Mouse (Mus musculus): ENCODE measurements around the gene Ip6k2. TPM values are rescaled to one million over a fixed set of nuclear protein-coding genes. Genes with fewer than 3 reads are reported as not detected.
A peak's percentile ranks its signal among the peaks of the same experiment; 100 is the strongest.

Gene Ip6k2
- total RNA-seq, 2 experiments from 2014 or later = 39.6 to 42.0 TPM

DNA sequence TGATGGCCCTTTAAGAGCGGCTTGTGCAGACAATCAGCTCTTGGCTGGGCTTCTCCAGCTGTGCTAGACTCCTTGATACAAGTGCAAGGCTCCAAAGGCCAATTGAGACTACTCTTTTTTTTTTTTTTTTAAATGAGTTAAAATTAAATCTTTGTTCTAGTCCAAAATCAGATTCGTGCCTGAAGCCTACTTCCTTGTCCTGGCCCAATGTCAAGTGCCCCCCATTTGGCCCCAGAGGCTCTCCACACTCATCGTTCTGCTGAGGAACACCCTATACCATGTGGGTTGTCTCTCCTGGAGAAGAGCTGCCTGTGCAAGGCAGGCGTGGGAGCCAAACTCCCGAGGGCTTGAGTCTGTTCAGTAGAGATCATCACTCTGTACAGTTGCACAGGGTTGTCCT lies 2.6 kb upstream of the Ip6k2 start:
- peak; percentile 18 to 27 for DNase-seq
- intact Hi-C loops (cut with DNase I) = no loop called here

DNA sequence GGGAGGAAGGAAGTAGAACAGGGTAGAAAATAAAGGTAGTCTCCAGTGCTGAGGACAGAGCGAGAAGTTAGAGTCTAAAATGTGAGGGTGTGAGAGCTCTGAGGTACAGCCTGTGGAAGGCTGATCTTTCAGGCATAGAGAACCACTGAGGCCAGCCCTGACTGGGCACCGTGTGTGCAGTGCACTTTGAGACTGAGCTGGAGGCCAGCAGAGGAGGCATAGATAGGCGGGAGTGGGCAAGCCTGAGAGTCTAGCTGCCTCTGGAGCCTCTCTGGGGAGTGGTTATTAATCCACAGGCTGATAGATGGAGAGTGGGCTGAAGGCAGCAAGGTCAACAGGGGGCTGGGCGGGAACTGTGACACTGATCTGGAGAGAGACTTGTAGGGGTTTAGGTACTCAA lies 1.7 kb upstream of the Ip6k2 start:
- no peak for DNase-seq
- intact Hi-C loops (cut with DNase I) = no loop called here

GRCm38 (mm10) chr9:108782836-108783547 lies 604 bp upstream of the Ip6k2 start:
- intact Hi-C loops (cut with DNase I) = no loop called here
- DNase-seq = no peak

DNA sequence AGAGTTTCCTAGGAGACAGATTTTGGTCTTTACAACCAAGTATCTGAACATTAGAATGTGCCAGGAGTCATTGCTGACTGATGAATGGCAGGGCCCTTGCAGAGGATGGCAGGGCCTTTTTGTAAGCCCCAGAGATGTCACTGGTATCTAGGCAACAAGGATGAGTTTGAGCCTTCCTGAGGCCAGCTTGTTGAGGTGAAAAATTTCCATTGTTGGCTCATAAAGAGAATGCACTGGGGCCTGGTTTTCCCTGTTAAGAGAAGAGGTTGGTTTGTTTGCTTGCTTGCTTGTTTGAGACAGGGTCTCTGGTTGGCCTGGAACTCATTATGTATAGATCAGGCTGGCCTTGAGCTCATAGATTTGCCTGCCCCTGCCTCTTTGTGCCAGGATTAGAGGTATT lies 1.8 kb downstream of the Ip6k2 start:
- no peak for DNase-seq
- intact Hi-C loops (cut with DNase I) = no loop called here

GRCm38 (mm10) chr9:108786494-108786893 lies 2.9 kb downstream of the Ip6k2 start:
- intact Hi-C loops (cut with DNase I) = no loop called here

DNA sequence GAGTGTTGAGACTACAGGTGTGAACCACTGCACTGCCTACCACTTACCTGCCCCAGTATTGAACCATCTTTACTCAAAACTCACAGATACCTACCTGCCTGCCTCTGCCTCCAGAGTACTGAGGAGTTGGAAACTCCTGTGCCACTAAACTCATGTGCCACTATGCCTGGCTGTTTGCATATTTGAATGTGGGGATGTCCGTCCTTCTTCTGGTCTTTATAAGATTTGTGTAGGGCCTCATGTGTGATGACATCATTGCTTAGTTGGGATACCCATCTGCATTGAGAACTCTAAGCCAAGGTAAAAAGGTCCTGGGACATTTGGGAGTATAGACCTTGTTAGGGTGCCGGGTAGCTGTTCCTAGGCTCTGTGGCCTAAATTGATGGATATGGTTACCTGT lies 3.5 kb downstream of the Ip6k2 start:
- no peak for DNase-seq
- intact Hi-C loops (cut with DNase I) = no loop called here

More at GRCm38 (mm10) chr9:108786494-108786893, 2.9 kb downstream of the Ip6k2 start:
- DNase-seq = no peak

DNA sequence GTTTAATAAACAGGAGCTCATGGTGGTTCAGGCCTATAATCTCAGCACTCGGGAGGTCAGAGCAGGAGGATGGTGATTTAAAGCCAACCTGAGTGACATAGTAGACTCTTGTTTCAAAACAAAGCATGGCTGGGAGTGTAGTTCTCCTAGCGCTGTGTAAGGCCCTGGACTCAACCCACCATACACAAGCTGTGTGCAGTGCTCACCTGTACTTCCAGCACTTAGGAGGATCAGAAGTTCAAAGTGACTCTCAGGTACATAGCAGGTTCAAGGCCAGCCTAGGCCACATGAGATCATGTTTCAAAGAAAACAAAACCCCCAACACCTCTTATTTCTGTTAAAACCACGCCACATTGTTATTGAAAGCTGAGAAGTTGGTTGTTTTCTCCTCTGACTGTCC lies 5.1 kb downstream of the Ip6k2 start:
- intact Hi-C loops (cut with DNase I) = no loop called here
- DNase-seq = no peak

GRCm38 (mm10) chr9:108792307-108792706 lies 8.7 kb downstream of the Ip6k2 start:
- DNase-seq = no peak
- intact Hi-C loops (cut with DNase I) = no loop called here

- DNase-seq = no peak
- intact Hi-C loops (cut with DNase I) = no loop called here
Observed at GRCm38 (mm10) chr9:108792730-108793129, 9.1 kb downstream of the Ip6k2 start.

DNA sequence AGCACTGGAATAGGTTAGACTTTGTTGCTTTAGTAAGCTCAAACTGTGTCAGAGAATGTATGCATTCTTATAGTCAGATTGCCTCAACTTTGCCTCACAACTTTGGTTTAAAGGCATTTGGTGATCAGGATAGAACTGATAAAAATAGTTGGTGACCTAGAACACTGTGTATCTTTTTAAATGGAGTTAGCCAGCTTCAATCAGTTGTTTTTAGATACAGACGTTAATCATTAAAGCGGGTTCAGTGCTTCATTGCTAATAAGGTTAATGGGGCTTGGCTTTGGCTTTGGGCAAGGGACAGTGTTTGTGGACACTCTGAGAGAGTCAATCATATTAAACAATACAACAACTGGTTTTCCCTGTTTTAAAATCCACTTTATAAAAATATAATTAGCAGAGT lies 11.7 kb downstream of the Ip6k2 start:
- intact Hi-C loops (cut with DNase I) = no loop called here
- DNase-seq = no peak

- DNase-seq = peak; percentile 43 to 58
- intact Hi-C loops (cut with DNase I) = no loop called here
Observed at GRCm38 (mm10) chr9:108795762-108796161, 12.2 kb downstream of the Ip6k2 start.

DNA sequence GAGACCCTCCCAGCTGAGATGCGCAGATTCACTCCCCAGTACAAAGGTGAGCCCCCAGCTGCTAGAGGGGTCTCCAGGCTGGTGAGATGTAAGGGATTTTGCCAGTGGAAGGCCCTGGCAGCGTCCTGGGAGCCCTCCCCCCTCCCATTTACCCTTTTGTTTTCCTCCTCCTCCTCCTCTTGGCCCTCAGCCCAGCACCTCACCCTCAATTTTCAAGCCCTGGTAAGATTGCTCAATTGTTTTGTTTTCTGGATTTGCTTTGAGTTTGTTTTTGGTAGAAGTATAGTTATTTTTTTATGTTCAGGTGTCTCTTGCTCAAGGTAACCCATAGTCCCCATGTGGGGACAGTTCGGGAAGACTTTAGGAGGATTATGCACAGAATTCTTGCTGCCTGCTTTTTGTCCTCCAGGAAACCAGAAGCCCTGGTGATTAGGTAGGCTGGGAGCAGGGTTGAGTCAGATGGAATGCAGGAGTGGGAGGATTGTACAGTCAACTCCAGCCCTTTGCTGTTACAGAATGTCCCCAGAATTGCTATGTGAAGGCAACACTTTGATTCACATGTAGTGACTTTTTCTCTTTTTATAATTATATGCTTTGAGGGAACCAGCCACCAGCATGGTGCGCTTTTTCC lies 12.9 kb downstream of the Ip6k2 start:
- DNase-seq = no peak
- intact Hi-C loops (cut with DNase I) = no loop called here

GRCm38 (mm10) chr9:108797477-108797876 lies 13.9 kb downstream of the Ip6k2 start:
- intact Hi-C loops (cut with DNase I) = no loop called here
- no peak for DNase-seq

DNA sequence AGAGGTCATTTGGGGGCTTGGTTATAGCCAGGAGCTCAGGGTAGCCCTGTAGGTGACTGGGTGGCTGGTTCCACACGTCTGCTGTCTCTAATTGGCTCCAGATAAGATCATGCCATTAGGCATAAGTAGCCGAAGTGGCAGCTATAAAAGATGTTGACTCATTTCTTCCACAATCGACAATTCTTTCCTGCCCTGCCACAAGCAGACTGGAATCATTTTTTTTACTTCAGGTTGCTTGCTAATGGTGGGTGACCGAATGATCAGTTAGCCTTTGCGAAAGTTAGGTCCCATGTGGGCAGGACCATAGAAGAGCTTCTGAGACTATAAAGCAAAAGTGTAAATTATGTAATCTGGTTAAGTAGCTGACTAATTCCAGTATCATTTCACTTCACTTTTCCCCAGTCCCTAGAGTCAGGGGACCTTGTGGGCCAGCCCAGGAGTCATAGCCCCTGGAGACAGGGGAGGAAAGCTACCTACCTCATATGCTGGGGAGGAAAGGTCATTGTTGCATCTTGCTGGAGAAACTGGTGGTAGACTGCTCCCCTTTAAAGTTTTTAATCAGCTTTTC lies 15.0 kb downstream of the Ip6k2 start:
- DNase-seq = no peak
- intact Hi-C loops (cut with DNase I) = no loop called here

DNA sequence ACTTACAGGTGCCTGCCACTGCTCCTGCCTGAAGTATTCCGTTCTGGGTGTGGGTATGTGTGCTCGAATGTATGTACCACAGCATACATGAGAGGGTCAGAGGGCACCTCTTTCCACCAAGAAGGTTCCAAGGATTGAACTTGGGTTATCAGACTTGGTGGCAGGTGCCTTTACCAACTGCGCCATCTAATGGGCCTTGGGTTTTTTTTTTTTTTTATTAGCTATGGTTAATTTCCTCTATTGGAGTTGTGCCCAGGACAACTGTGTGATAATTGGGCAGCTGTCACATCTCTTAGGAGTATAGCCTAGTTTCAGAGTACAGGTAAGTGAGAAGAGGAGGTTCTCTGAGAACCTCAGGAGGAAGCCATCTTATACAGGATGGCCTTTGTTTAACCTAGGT lies 16.0 kb downstream of the Ip6k2 start:
- DNase-seq = no peak
- intact Hi-C loops (cut with DNase I) = no loop called here

DNA sequence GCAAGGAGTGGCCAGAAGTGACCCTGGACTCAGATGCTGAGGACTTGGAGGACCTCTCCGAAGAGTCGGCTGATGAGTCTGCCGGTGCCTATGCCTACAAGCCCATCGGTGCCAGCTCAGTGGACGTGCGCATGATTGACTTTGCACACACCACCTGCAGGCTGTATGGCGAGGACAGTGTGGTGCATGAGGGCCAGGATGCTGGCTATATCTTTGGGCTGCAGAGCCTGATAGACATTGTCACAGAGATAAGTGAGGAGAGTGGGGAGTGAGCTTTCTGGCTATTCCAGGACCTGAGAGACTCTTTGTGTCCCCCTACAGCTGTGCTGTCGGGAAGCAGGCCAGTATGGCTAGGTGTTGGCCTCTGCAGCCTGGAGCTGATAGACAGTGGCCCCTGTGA lies 22.2 kb downstream of the Ip6k2 start:
- DNase-seq = no peak
- intact Hi-C loops (cut with DNase I) = loop anchor here (5.0 kb wide), 1 partner anchor 132 kb away; the partner anchor contains the start of gene Uqcrc1

DNA sequence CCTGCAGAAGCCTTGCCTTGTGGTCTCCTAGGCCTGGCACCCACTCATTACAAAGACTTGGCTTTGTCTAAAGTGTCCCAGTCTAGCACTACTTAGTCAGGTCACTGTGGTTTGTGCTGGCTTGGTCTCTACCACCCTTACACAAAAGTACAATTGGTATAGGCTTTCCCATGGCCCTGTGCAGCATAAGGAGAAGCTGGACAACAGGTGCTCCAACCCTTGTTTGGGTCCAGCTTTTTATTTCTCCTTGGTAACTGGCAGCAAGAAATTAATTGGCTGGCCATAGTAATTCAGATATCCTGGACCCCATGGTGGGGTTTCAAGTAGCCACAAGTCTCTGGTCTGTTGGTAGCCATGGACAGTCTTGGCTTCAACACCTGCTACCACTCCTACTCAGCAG lies 22.8 kb downstream of the Ip6k2 start:
- DNase-seq = no peak
- intact Hi-C loops (cut with DNase I) = loop anchor here (5.0 kb wide), 1 partner anchor 131 kb away; the partner anchor contains the start of gene Uqcrc1

GRCm38 (mm10) chr9:108806831-108807230 lies 23.2 kb downstream of the Ip6k2 start:
- peak; percentile 74 to 80 for DNase-seq
- intact Hi-C loops (cut with DNase I) = loop anchor here (5.0 kb wide), 1 partner anchor 130 kb away; the partner anchor contains the start of gene Uqcrc1

- DNase-seq = no peak
- intact Hi-C loops (cut with DNase I) = loop anchor here (1.0 to 5.0 kb wide), 2 partner anchors 23 to 130 kb away; partner anchors contain the start of gene Uqcrc1
Observed at GRCm38 (mm10) chr9:108807674-108808073, 24.1 kb downstream of the Ip6k2 start.

DNA sequence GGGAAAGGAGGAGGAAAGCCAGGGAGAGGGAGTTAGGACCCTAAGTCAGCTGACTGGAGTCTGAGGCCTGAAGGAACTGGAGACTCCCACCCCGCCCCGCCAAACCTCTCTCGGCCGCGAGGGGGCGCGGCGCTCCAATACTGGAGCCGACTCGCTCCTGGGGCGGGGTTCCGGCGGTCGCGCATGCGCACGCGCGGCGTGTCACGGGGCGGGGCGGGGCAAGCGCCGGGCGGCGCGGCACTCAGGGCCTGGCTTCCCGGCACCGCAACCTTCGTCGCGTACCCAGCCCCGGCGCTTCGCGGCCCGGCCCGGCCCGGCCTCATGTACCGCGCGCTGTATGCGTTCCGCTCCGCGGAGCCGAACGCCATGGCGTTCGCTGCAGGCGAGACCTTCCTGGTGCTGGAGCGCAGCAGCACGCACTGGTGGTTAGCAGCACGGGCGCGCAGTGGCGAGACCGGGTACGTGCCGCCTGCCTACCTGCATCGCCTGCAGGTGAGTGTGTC lies 24.6 kb downstream of the Ip6k2 start, which contains the start of gene Nckipsd:
Nckipsd (plus strand) TSS at position 206 of the 503 bp plus-strand sequence.
- peak; percentile 97 to 98 for DNase-seq
- intact Hi-C loops (cut with DNase I) = loop anchor here (1.0 to 5.0 kb wide), 2 partner anchors 24 to 129 kb away; partner anchors contain the start of gene Uqcrc1

DNA sequence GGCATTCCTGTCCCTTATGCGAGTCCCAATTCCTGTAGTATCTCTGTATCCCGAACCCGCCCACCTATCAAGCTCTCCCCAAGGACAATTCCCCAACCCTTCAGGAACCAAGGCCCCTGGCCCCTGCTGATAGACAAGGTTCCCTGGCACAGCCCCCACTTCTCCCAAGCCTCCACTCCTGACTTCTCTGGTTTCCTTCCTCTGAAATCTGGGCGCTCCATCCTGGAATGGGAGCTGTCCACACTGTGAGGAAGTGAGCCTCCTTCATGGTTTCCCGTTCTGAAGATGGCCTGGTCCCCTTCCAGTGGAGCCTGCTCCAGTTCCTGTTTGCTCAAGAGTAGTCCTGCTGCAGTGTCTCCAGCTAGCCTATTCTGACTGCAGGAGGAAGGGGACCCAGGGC lies 25.6 kb downstream of the Ip6k2 start:
- DNase-seq = peak; percentile 56 to 57
- intact Hi-C loops (cut with DNase I) = loop anchor here (5.0 kb wide), 1 partner anchor 128 kb away; the partner anchor contains the start of gene Uqcrc1

All from heart, postnatal 10 days (tissue).